Mouse (Mus musculus) CH12.LX (cell line): ENCODE results near the gene Ephx1. TPM values are rescaled to one million over a fixed set of nuclear protein-coding genes. Genes with fewer than 3 reads are reported as not detected.

ENCODE experiments used
- DNase-seq: peaks from one replicate; pipeline ENCODE4 v3.0.0-alpha.2; 2013; ENCODE audit errors: extremely low read depth
- H3K27ac ChIP-seq: 2 replicates; pipeline ENCODE4 v1.5.1; 2012; ENCODE audit warnings: low read depth, mild to moderate bottlenecking, control low read depth, moderate library complexity; ENCODE audit not compliant: insufficient read depth
- H3K27me3 ChIP-seq: replicated peaks from 2 replicates; pipeline ENCODE3; 2012; ENCODE audit warnings: inconsistent platforms
- H3K36me3 ChIP-seq, 2 experiments: replicated peaks in 1 of 2; 2 replicates each; pipeline versions ENCODE3 to v1.6.1; 2012; ENCODE audit warnings: inconsistent platforms in 1 of 2, low read length in 1 of 2, mild to moderate bottlenecking in 1 of 2, mixed read lengths in 1 of 2, moderate library complexity in 1 of 2; ENCODE audit not compliant: control insufficient read depth in 1 of 2, insufficient read depth in 1 of 2
- H3K4me1 ChIP-seq, 2 experiments: 2 replicates each; pipeline ENCODE4 v1.6.1; 2012; ENCODE audit warnings: inconsistent platforms in 1 of 2, moderate library complexity in 1 of 2; ENCODE audit not compliant: insufficient read depth in 2 of 2, control insufficient read depth in 1 of 2
- H3K4me2 ChIP-seq: 2 replicates; pipeline ENCODE4 v1.6.1; 2012; ENCODE audit warnings: low read depth, mild to moderate bottlenecking, control low read depth; ENCODE audit not compliant: poor library complexity, insufficient read depth, severe bottlenecking
- H3K4me3 ChIP-seq, 3 experiments: fragments of 150-350 bp in 1 of 3; sonication (generic) in 1 of 3; replicated peaks in 1 of 3; 2 replicates each; pipeline versions ENCODE3 to v1.5.1; 2011 to 2012; ENCODE audit warnings: low read depth in 2 of 3, low read length in 2 of 3, mild to moderate bottlenecking in 2 of 3, moderate library complexity in 2 of 3, control low read depth in 1 of 3, improper control_type of control experiment in 1 of 3, inconsistent platforms in 1 of 3, mixed read lengths in 1 of 3; ENCODE audit not compliant: poor library complexity in 1 of 3
- H3K79me2 ChIP-seq: replicated peaks from 2 replicates; pipeline ENCODE4 v1.6.1; 2012; ENCODE audit warnings: mild to moderate bottlenecking, moderate library complexity; ENCODE audit not compliant: control insufficient read depth, poor library complexity, insufficient read depth, severe bottlenecking; ENCODE audit errors: extremely low read depth
- H3K9ac ChIP-seq: 2 replicates; pipeline ENCODE4 v1.6.1; 2012; ENCODE audit warnings: low read depth, mild to moderate bottlenecking, control low read depth, moderate library complexity; ENCODE audit not compliant: insufficient read depth
- H3K9me3 ChIP-seq: replicated peaks from 2 replicates; pipeline ENCODE3; 2012; ENCODE audit warnings: low read length, inconsistent platforms, mixed read lengths
- CHD1 ChIP-seq: IDR thresholded peaks from 2 replicates; pipeline ENCODE4 v1.6.1; 2012; ENCODE audit warnings: low read depth, low read length, improper control_type of control experiment, inconsistent platforms
- E2F4 ChIP-seq: IDR thresholded peaks from 2 replicates; pipeline ENCODE4 v1.6.1; 2011; ENCODE audit warnings: low read depth, low read length, improper control_type of control experiment; ENCODE audit not compliant: insufficient replicate concordance
- EP300 ChIP-seq: IDR thresholded peaks from 2 replicates; pipeline ENCODE4 v1.6.1; 2011; ENCODE audit warnings: low read length, improper control_type of control experiment
- HCFC1 ChIP-seq: IDR thresholded peaks from 2 replicates; pipeline ENCODE4 v1.6.1; 2012; ENCODE audit warnings: low read depth, mild to moderate bottlenecking, inconsistent platforms, low read length, improper control_type of control experiment
- JUN ChIP-seq: IDR thresholded peaks from 2 replicates; pipeline ENCODE4 v1.6.1; 2011; ENCODE audit warnings: low read depth, mild to moderate bottlenecking, low read length, improper control_type of control experiment, moderate library complexity; ENCODE audit not compliant: insufficient read depth
- JUND ChIP-seq: conservative IDR thresholded peaks from 2 replicates; pipeline ENCODE4 v1.6.1; 2011; ENCODE audit warnings: low read depth, low read length, improper control_type of control experiment
- MAZ ChIP-seq: IDR thresholded peaks from 2 replicates; pipeline ENCODE4 v1.6.1; 2012; ENCODE audit warnings: low read depth, mild to moderate bottlenecking, inconsistent platforms, low read length, improper control_type of control experiment, moderate library complexity
- MXI1 ChIP-seq: IDR thresholded peaks from 2 replicates; pipeline ENCODE4 v1.6.1; 2011; ENCODE audit warnings: mild to moderate bottlenecking, low read depth, low read length, improper control_type of control experiment
- MYC ChIP-seq: IDR thresholded peaks from 2 replicates; pipeline ENCODE4 v1.6.1; 2011; ENCODE audit warnings: low read depth, mild to moderate bottlenecking, improper control_type of control experiment, low read length
- NRF1 ChIP-seq: IDR thresholded peaks from 2 replicates; pipeline ENCODE4 v1.6.1; 2014; ENCODE audit warnings: low read depth, mild to moderate bottlenecking, inconsistent platforms, low read length, improper control_type of control experiment, moderate library complexity
- POLR2A ChIP-seq: IDR thresholded peaks from 2 replicates; pipeline ENCODE4 v1.6.1; 2011; ENCODE audit warnings: low read depth, mild to moderate bottlenecking, improper control_type of control experiment, low read length
- POLR2AphosphoS2 ChIP-seq: IDR thresholded peaks from 2 replicates; pipeline ENCODE4 v1.6.1; 2011; ENCODE audit warnings: low read depth, low read length, improper control_type of control experiment
- RAD21 ChIP-seq: IDR thresholded peaks from 2 replicates; pipeline ENCODE4 v1.6.1; 2011; ENCODE audit warnings: low read depth, mild to moderate bottlenecking, low read length, improper control_type of control experiment, moderate library complexity
- RCOR1 ChIP-seq: conservative IDR thresholded peaks from 2 replicates; pipeline ENCODE4 v1.6.1; 2012; ENCODE audit warnings: low read depth, mild to moderate bottlenecking, inconsistent platforms, low read length, improper control_type of control experiment
- SIN3A ChIP-seq: IDR thresholded peaks from 2 replicates; pipeline ENCODE4 v1.6.1; 2012; ENCODE audit warnings: low read length, improper control_type of control experiment, inconsistent platforms
- SMC3 ChIP-seq: IDR thresholded peaks from 2 replicates; pipeline ENCODE4 v1.6.1; 2011; ENCODE audit warnings: low read depth, low read length, improper control_type of control experiment
- TBP ChIP-seq: conservative IDR thresholded peaks from 2 replicates; pipeline ENCODE4 v1.6.1; 2011; ENCODE audit warnings: low read depth, low read length, improper control_type of control experiment
- TCF12 ChIP-seq: IDR thresholded peaks from 2 replicates; pipeline ENCODE4 v1.6.1; 2014; ENCODE audit warnings: low read depth, mild to moderate bottlenecking, inconsistent platforms, low read length, improper control_type of control experiment
- USF1 ChIP-seq: IDR thresholded peaks from 2 replicates; pipeline ENCODE4 v1.6.1; 2014; ENCODE audit warnings: low read depth, mild to moderate bottlenecking, inconsistent platforms, low read length, improper control_type of control experiment
- USF2 ChIP-seq: conservative IDR thresholded peaks from 2 replicates; pipeline ENCODE4 v1.6.1; 2011; ENCODE audit warnings: low read depth, low read length, improper control_type of control experiment
- dilution Hi-C: fragments of 300-500 bp; cut with MboI; formaldehyde crosslinking; loops from 2 replicates; pipeline ENCODE4 v1.14.3; 2020; ENCODE audit warnings: low sequenced_read_pairs; ENCODE audit not compliant: extremely low pct_unique_long_range_greater_than_20kb, extremely low pct_ligation_motif_present
- in situ Hi-C: fragments of 300-500 bp; cut with MboI; formaldehyde crosslinking; loops from 3 replicates; pipeline ENCODE4 v1.14.3; 2019; ENCODE audit warnings: low sequenced_read_pairs, low pct_ligation_motif_present, low pct_unique_long_range_greater_than_20kb, mixed read lengths
- polyA plus RNA-seq: library from polyadenylated mRNA; unstranded; fragments of >175 nt; gene quantifications from 2 replicates; pipeline ENCODE4 v1.2.1, GENCODE M21; 2012; ENCODE audit warnings: low read depth; ENCODE audit not compliant: insufficient read length
- total RNA-seq, 2 experiments: library from RNA; depleted of rRNA; stranded (reverse); fragments of 300-350 nt in 1 of 2; fragments of >200 nt in 1 of 2; gene quantifications; 2 replicates each; pipeline ENCODE4 v1.2.3; 2012 to 2014

Gene Ephx1
- total and polyA plus RNA-seq, 3 experiments: 10.7 to 20.7 (median 12.0) TPM

DNA sequence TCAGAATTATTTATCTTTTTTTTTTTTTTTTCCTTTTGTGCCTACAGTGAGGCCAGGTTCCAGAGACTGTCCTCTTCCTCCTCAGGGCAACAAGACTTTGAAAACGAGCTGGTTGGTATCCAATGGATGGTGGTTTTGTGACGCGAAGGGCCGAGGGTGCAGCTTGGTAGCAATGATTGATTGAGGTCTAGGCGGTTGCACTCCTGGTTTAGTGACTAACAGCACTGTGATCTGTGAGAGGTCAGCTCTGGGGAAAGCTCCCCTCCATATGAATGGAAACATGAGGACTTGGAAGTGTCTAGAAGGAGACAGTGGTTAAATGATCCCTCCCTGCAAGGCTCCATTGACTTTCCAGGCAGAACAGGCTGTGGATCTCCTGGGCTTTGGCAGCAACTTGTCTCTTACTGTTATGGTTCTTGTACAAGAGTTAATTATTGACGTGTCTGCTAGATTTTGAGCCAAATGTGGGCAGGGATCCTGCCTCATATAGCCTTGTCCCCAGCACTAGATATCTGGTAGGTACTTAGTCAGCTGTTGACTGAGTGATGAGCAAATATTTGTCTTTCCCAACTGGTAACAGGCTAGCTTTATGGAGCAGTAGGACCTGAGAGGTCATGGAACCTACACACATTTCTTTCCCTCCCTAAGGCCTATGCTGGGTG is 68.5 kb downstream of the Ephx1 start:
- in situ Hi-C loops: no loop called here
- Histone ChIP-seq H3K4me2 (no peak overlapping the region), H3K4me1 (peaks cover 6 to 8% of the 10 kb centered on the region in 2 experiments; a peak in 3 of 4 replicates), H3K27ac (no peak overlapping the region), H3K9ac (no peak overlapping the region), H3K36me3 (peaks cover 0 to 39% of the 10 kb centered on the region in 2 experiments), H3K79me2 (no peaks in the 10 kb centered on the region), H3K27me3 (no peaks in the 10 kb centered on the region), H3K9me3 (no peaks in the 10 kb centered on the region), H3K4me3 (no peak overlapping the region)
- TF ChIP-seq JUND (no peak), TCF12 (no peak)
- DNase-seq: no peak
- dilution Hi-C loops: no loop called here

DNA sequence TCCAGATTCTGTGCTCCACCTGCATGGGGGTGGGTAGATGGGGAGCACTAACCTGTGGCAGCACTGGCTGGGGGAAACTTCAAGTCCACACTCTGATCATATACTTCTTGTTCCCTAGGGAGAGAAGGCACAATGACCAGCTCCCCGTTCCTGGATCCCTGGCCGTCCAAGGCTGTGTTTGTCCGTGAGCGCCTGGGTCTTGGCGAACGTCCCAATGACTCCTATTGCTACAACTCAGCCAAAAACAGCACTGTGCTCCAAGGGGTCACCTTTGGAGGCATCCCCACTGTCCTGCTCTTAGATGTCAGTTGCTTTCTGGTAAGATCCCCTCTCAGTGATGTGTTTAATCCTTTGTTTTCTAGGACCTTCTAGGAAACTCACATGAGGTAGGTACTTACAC is 74.3 kb downstream of the Ephx1 start:
- Histone ChIP-seq H3K36me3 (peaks cover 0 to 25% of the 10 kb centered on the region in 2 experiments), H3K4me1 (peaks cover 5 to 32% of the 10 kb centered on the region in 2 experiments), H3K27me3 (peaks cover 26% of the 10 kb centered on the region), H3K9me3 (no peaks in the 10 kb centered on the region), H3K4me3 (no peak overlapping the region), H3K9ac (no peak overlapping the region), H3K4me2 (no peak overlapping the region), H3K79me2 (no peaks in the 10 kb centered on the region), H3K27ac (no peak overlapping the region)
- TF ChIP-seq CHD1 (no peak), RCOR1 (no peak), EP300 (no peak), RAD21 (no peak), NRF1 (no peak), POLR2AphosphoS2 (no peak), USF2 (no peak), MXI1 (no peak)
- dilution Hi-C loops (no loop called here), in situ Hi-C loops (no loop called here)
- no peak for DNase-seq

DNA sequence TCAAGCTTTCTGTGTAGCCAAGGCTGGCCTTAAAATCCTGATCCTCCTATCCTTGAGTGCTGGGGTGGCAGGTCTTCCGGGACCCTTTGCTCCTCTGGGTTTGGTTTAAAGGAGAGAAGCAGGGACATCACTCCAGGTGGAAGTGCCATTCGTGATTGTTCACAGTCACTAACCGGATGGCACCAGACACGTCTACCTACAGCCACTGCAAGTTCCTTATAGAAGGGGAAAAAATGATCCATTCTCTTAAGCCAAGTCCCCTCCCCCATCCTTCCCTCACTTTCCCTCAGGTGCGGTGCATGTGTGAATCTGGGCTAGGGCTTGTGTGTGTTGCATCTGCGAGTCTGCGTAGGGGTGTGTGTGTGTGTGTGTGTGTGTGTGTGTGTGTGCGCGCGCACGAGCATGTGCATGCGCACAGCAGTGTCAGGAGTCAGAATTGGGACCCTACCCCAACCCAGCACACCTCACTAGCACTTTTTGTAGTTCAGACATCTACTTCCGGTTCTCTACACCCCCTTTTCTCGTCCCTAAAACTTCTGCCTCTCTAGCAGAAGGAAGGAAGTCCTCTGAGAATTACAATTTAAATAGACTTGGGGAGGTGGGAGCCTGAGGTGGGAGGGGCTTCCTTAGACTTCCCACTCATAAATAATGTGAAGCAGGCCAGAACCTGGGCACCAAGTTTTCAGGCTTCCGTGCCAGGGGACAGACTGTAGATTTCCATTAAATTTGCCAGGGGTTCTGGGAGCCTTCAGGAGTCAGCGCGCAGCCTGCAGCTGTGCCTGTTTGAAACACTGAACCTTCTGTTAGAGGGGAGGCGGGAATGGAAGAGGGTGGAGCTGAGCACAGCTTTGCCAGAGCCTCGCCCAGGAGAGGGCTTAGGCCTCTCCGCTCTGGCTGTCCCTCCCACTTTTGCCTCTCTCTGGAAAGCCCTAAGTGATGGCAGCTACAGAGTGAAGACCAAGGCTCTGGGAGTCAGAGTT is 75.4 kb downstream of the Ephx1 start:
- DNase-seq: no peak
- Histone ChIP-seq H3K27me3 (peaks cover 33% of the 10 kb centered on the region), H3K4me2 (no peak overlapping the region), H3K36me3 (peaks cover 0 to 25% of the 10 kb centered on the region in 2 experiments), H3K9me3 (no peaks in the 10 kb centered on the region), H3K9ac (no peak overlapping the region), H3K27ac (no peak overlapping the region), H3K4me1 (peaks cover 10 to 34% of the 10 kb centered on the region in 2 experiments), H3K79me2 (no peaks in the 10 kb centered on the region), H3K4me3 (no peak overlapping the region)
- in situ Hi-C loops: no loop called here
- no peak for TF ChIP-seq SIN3A
- TF ChIP-seq SMC3: no peak
- TF ChIP-seq USF1: no peak
- no peak for TF ChIP-seq TCF12
- TF ChIP-seq E2F4: no peak
- TF ChIP-seq MYC: no peak
- no peak for TF ChIP-seq POLR2A
- no peak for TF ChIP-seq MAZ
- no peak for TF ChIP-seq HCFC1
- no peak for TF ChIP-seq POLR2AphosphoS2
- no peak for TF ChIP-seq TBP
- TF ChIP-seq JUN: no peak
- dilution Hi-C loops: no loop called here
